Mouse (Mus musculus): ENCODE measurements around the gene Nus1.

Gene Nus1

GRCm38 (mm10) chr10:52417299-52417997, at the start of gene Nus1:
Nus1 (plus strand) TSS chr10:52417547.
- in situ Hi-C loops (cut with MboI, MseI), result loop anchor here (25.0 kb wide), 2 partner anchors 1195 to 1505 kb away; no protein-coding TSS in a partner anchor

GRCm38 (mm10) chr10:52368376-52368775, 49.0 kb upstream of the Nus1 start:
- in situ Hi-C loops (cut with MboI, MseI), result no loop called here

DNA sequence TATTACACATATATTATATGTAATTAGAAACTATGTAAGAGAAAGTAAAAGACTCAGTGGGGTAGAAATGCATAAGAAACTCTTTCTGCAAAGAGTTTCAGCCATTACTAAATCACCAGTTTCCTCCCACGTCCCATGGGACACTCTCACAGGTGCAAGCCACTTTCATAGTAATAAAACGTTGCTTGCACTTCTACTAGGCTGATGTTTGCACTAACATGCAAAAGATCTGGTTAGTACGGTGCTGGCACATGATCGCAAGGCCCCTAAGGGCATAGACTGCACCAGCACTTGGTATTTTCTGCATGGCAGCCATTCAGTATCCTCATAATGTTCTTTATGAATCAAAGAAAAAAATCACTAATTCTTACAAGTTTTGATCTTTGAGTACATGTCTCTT, 43.5 kb upstream of the Nus1 start:
- in situ Hi-C loops (cut with MboI, MseI), result no loop called here

DNA sequence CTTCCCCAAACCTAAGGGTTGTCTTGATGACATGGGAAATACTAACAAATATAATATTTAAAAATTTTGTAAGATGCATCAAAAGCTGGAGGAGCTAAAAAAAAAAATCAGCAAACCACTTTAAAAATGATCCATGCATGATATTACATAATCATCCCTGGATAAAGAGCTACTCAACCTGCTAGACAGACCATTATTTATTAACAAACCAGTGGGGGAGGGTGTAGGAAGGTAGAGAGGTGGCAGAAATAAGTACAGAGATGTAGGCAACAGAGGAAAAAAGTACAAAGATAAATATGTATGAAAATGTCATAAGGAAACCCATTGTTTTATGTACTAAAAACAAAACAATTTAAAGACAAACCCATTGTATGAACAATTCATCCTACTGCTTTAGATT, 42.7 kb upstream of the Nus1 start:
- in situ Hi-C loops (cut with MboI, MseI), result loop anchor here (5.0 kb wide), 1 partner anchor 38 kb away; no protein-coding TSS in a partner anchor

GRCm38 (mm10) chr10:52376422-52376821, 40.9 kb upstream of the Nus1 start:
- in situ Hi-C loops (cut with MboI, MseI), result loop anchor here (5.0 kb wide), 1 partner anchor 36 kb away; no protein-coding TSS in a partner anchor

DNA sequence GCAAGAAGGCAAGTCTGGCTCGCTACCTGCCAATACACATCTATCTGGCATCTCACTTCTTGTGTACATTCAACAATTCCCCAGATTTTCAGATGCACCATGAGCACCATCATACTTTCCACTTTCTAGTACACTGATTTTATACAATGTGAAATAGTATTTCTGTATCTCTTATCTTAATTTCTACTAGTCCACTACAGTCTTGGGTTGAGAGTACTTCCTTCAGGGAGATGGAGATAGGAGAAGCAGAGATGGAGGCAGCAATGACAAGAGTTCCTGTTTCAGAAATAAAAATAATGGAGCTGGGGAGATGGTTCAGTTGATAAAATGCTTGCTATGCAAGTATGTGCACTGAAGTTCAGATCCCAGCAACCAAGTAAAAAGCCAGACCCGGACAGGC, 39.5 kb upstream of the Nus1 start:
- in situ Hi-C loops (cut with MboI, MseI), result loop anchor here (5.0 kb wide), 1 partner anchor 34 kb away; no protein-coding TSS in a partner anchor

GRCm38 (mm10) chr10:52381321-52381801, 36.0 kb upstream of the Nus1 start:
- in situ Hi-C loops (cut with MboI, MseI), result loop anchor here (10.0 kb wide), 1 partner anchor 147 kb away; the partner anchor contains the start of gene Dcbld1

DNA sequence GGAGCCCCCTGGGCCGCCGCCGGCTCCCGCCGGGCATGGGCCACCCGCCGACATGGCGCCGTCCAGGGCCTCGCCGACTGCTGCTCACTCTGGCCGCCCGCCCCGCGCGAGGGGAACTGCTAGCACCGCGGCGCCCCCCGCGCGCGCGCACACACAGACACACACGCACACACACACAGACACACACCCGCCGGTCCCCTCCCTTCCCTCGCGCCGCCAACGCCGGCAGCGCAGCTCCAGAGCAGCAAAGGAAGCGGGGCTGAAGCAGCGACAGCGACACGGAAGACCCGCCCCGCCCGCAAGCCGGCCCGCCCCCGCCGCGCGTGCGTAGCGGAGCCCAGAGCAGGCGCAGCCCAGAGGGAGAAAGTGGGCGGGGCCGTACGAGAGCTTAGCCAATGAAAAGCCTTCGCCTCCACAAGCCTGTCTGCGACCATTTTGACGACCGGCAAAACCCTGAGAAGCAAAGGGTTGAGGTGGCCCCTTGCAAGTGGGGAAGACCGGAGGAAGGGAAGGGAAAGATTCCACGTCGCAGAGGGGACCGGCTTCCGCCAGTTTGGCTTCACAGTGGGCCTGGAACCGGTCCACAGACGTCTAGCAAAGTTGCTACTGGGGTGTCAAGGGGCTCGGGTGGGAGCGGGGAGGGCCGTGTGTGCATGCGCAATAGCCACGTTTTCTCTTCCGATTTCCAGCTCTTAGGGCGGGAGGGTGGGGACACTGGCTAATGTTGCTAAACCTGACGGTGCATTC, 35.3 kb upstream of the Nus1 start, which contains the start of gene Gopc:
Gene Gopc, minus strand, starts transcription at position 280 of the 747 bp plus-strand sequence.
- in situ Hi-C loops (cut with MboI, MseI), result loop anchor here (10.0 kb wide), 1 partner anchor 147 kb away; the partner anchor contains the start of gene Dcbld1

DNA sequence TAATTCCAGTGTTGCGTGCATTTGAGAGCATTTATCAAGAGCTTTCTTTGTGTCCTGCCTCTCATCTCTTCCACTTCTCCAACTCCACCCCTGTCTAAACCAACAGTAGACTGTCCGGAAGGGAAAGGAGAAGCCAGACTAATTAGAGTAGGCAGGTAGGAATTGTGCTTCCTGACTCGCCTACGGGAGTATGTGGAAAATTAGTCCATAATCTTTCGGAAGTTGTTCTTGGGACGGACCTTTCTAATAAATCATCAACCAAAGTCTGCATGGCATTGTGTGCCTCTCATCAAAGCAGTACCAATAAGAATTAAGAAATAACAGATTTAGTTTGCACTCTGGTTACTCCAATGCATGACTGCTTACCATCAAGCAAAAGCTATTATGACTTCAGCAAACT, 34.3 kb upstream of the Nus1 start:
- in situ Hi-C loops (cut with MboI, MseI), result loop anchor here (10.0 kb wide), 1 partner anchor 148 kb away; the partner anchor contains the start of gene Dcbld1

DNA sequence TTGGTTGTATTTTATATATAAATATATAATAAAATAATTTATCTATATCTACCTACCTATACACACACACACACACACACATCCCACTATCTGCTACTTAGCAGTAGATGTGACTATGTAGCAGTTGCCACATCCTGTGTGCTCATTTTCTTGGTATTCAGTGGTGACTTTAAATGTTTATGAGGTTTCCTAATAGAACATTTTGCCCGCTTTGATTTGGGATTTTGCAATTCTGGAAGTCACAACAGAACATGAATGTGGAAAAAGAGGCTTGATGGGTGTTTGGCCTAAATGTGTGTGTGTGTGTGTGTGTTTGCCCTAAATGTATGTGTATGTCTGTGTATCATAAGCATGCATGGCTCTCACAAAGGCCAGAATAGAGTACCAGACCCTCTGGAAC, 33.8 kb upstream of the Nus1 start:
- in situ Hi-C loops (cut with MboI, MseI), result loop anchor here (10.0 kb wide), 1 partner anchor 149 kb away; the partner anchor contains the start of gene Dcbld1

DNA sequence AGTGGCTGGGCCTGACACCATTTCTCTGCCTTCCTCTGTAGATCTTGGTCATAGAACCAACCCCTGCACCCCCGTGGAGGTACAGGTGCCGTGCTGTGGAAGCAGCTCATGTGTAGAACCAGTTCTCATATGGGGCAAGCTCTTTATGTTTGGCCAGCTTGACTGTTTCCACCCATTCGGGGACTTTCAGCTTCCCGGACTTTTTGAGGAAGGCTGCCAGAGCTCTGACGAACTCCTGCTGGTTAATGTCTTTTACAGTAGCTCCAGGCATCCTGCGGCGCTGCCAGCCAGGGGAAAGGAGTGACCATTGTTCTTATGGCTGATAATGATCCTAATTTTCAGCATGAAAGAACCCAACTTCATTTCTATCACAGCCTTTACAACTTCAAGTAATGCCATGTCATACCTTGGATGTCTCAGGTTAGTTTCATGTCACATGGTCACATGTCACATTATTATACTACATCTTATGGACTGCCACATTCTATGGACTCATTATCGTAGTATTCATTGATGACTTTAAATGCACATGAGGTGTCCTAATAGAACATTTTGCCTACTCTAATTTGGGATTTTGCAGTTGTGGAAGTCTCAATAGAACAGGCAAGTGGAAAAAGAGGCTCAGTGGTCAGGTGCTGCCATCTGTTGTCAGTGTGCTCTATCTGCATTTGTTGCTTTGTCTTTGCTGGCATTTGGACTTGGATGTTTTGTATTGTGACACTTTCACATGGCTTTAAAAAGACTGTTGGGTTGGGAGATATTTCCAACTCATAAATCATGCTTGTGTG, 32.3 kb upstream of the Nus1 start:
- in situ Hi-C loops (cut with MboI, MseI), result loop anchor here (10.0 kb wide), 1 partner anchor 150 kb away; the partner anchor contains the start of gene Dcbld1

DNA sequence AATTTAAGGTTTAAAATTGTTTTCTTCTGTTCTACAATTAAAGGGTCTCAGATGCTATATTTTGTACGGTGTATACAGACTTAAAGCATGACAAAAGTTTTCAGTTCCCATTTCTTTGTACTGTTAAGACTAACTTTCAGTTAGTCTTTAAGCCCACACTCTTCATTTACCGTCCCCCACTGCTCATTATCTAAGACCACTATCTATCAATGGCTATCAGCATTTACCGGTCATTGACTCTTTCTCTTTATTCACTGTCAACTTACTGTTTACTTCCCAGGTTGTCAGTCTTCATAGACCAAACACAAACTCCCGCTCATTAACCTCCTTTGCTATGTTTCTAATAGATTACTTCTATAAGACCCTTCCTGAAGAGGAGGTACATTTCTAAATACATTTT, 30.2 kb upstream of the Nus1 start:
- in situ Hi-C loops (cut with MboI, MseI), result loop anchor here (10.0 kb wide), 1 partner anchor 152 kb away; the partner anchor contains the start of gene Dcbld1

DNA sequence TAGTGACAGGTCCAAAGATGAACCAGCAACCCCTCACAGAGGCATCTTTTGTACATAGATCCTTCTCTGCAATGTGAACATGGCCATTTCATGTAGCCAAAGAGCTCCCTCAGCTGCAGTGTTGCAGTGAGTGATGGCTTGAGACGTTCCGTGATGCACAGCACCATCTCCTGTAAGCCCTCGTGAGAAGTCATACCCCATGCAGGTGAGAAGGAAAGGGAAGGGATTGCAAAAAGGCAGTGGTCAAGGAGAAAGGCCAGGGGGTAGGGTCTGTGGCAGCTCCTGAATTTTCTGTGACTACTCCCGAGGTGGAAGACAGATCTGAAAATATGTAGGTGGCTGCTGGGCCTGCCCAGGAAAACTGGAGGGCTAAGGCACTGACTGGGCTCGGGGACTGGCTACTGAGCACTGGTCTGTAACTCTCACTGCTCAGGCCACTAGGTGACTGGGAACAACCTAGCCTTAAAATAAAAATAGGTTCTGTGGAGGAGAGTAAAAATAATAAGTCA, 28.4 kb upstream of the Nus1 start, which contains the start of gene Nepn:
Gene Nepn, plus strand, starts transcription at position 51 of the 509 bp plus-strand sequence.
- in situ Hi-C loops (cut with MboI, MseI), result loop anchor here (10.0 kb wide), 1 partner anchor 154 kb away; the partner anchor contains the start of gene Dcbld1

GRCm38 (mm10) chr10:52389438-52389837, 27.9 kb upstream of the Nus1 start:
- in situ Hi-C loops (cut with MboI, MseI), result loop anchor here (10.0 kb wide), 1 partner anchor 155 kb away; the partner anchor contains the start of gene Dcbld1

DNA sequence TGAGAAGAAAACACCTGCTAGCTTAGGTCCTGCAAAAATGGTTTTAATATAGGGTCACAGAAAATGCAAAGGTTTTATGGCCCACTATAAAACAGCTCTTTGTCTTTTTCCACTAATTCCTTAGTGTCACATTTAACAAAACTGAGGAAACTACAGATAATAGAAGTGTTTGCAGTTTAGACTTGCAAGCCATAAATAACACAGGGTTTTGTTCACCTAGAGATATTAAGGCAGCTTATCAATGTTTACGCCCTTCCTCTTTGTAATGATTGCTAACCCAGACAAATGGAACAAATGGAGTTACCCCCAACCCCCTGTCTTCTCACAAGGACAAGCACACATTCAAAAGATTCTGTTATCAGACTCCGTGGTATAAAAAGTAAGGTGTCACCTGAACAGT, 26.1 kb upstream of the Nus1 start:
- in situ Hi-C loops (cut with MboI, MseI), result no loop called here

GRCm38 (mm10) chr10:52396647-52397046, 20.7 kb upstream of the Nus1 start:
- in situ Hi-C loops (cut with MboI, MseI), result no loop called here

- in situ Hi-C loops (cut with MboI, MseI), result no loop called here
Observed at GRCm38 (mm10) chr10:52398715-52399114, 18.6 kb upstream of the Nus1 start.

DNA sequence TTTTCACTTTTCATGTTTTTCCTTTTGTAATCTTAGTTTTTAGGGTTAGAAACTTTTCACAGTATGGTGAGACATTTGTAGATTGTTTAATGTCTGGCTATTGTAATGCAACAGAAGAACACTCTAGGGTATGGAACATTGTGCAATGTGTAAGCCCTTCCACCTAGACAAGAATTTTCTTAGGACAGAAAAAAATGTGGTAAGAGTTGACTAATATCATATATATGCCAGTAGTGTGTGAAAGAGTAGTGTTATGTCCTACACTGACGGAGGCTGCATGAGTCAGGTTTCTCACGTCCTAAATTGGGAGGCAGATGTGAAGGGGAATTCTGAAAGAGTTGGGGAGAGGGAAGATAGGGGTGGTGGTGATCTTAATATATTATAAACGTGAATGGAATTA, 17.6 kb upstream of the Nus1 start:
- in situ Hi-C loops (cut with MboI, MseI), result loop anchor here (25.0 kb wide), 2 partner anchors 1213 to 1487 kb away; no protein-coding TSS in a partner anchor

DNA sequence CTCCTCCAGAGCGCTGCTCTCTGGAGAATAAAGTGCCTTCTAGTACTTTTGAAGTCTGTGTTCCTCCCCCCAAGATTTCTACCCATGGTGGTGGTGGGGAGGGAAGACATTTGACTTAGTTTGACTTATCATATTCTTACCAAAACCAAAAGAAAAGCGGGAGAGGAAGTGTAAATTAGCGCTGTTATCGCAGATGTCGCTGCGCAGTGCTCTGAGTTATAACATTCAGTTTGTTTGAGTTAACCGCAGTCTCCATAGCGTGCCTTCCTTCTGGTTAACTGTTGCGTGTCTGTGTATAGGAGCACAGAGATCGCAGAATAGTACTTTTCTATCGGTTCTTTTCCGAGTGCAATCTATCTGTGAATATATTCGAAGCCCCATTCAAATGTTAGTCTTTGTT, 12.2 kb upstream of the Nus1 start:
- in situ Hi-C loops (cut with MboI, MseI), result loop anchor here (25.0 kb wide), 2 partner anchors 1207 to 1493 kb away; no protein-coding TSS in a partner anchor

GRCm38 (mm10) chr10:52407526-52407925, 9.8 kb upstream of the Nus1 start:
- in situ Hi-C loops (cut with MboI, MseI), result loop anchor here (25.0 kb wide), 2 partner anchors 1205 to 1495 kb away; no protein-coding TSS in a partner anchor
